In genomic region chr4:127368379-127368973, GRCm38 (mm10) we compare ENCODE assay signal across 9 mouse cellular contexts. TPM values are rescaled to one million over a fixed set of nuclear protein-coding genes. Genes with fewer than 3 reads are reported as not detected.
A peak's percentile ranks its signal among the peaks of the same experiment; 100 is the strongest.
DNase-seq lines count a peak whose midpoint lies in the region; ATAC-seq and TF ChIP-seq lines count a peak whose summit lies in the region.
"Had no signal": no experiment of that assay in that cellular context is flagged by ENCODE, and none has a peak within 500 bp of the region (broad histone marks: within the 10 kb centered on the region; RNA-seq: fewer than 3 reads in every experiment).

No protein-coding gene starts in this region.

- H3K9ac ChIP-seq in embryonic facial prominence, embryonic 15.5 days, result no peak overlapping the region
- no peak overlapping the region for H3K9ac ChIP-seq in hindbrain, embryonic 11.5 days (ENCODE audit: low read depth, low read length)
- no peak overlapping the region for H3K9ac ChIP-seq in midbrain, embryonic 11.5 days (ENCODE audit: low read length)
- H3K9ac ChIP-seq: limb, embryonic 15.5 days had no signal

- DNase-seq in gastrocnemius, adult 2 months, result peak; percentile 67
- no peak for DNase-seq in gastrocnemius, postnatal 25 days
- peak; percentile 45 to 49 for DNase-seq in adrenal gland, postnatal 4 days (ENCODE audit: low spot score in 2 of 2)
- peak; percentile 87 for DNase-seq in hindbrain, embryonic 11.5 days (ENCODE audit: low spot score)
- peak; percentile 38 to 81 for DNase-seq in left cerebral cortex, postnatal 14 days (ENCODE audit: low spot score in 2 of 2)
- DNase-seq in midbrain, embryonic 11.5 days (ENCODE audit: low spot score, missing footprints), result peak; percentile 99
- peak; percentile 18 to 61 for DNase-seq in spleen, postnatal 10 days (ENCODE audit: low spot score in 2 of 2)

- no peak overlapping the region for H3K4me2 ChIP-seq in embryonic facial prominence, embryonic 15.5 days (replicated peaks)
- H3K4me2 ChIP-seq in hindbrain, embryonic 11.5 days (replicated peaks; ENCODE audit: low read depth, low read length), result no peak overlapping the region
- no peak overlapping the region for H3K4me2 ChIP-seq in midbrain, embryonic 11.5 days
- H3K4me2 ChIP-seq: limb, embryonic 15.5 days had no signal

- no peaks in the 10 kb centered on the region for H3K9me3 ChIP-seq in embryonic facial prominence, embryonic 15.5 days (replicated peaks)
- no peaks in the 10 kb centered on the region for H3K9me3 ChIP-seq in hindbrain, embryonic 11.5 days (ENCODE audit: control insufficient read depth, low read length)
- H3K9me3 ChIP-seq in midbrain, embryonic 11.5 days (ENCODE audit: control insufficient read depth, low read length), result no peaks in the 10 kb centered on the region
- H3K9me3 ChIP-seq: limb, embryonic 15.5 days had no signal

- H3K4me1 ChIP-seq in embryonic facial prominence, embryonic 15.5 days, result 0 out of 2 replicates have a peak, but pooled peaks cover 7% of the 10 kb centered on the region
- no peaks in the 10 kb centered on the region; the same call in 1 of the 2 replicates for H3K4me1 ChIP-seq in hindbrain, embryonic 11.5 days (replicated peaks; ENCODE audit: control insufficient read depth, insufficient read depth, low read length)
- H3K4me1 ChIP-seq in midbrain, embryonic 11.5 days (ENCODE audit: control insufficient read depth, insufficient read depth, low read length), result no peaks in the 10 kb centered on the region

- H3K27me3 ChIP-seq in embryonic facial prominence, embryonic 15.5 days, result peaks cover 8% of the 10 kb centered on the region; the same call in 1 of the 2 replicates
- H3K27me3 ChIP-seq in hindbrain, embryonic 11.5 days (ENCODE audit: control insufficient read depth, insufficient read depth, low read length), result no peaks in the 10 kb centered on the region; the same call in 1 of the 2 replicates
- H3K27me3 ChIP-seq in midbrain, embryonic 11.5 days (ENCODE audit: control insufficient read depth, insufficient read depth, low read length), result no peaks in the 10 kb centered on the region

- WGBS in embryonic facial prominence, embryonic 15.5 days, result 25% methylated on average over 13 of the region's 13 CpGs
- 37% methylated on average over 13 of the region's 13 CpGs for WGBS in hindbrain, embryonic 11.5 days
- WGBS in midbrain, embryonic 11.5 days, result 37% methylated on average over 13 of the region's 13 CpGs

- H3K36me3 ChIP-seq in embryonic facial prominence, embryonic 15.5 days, result no peaks in the 10 kb centered on the region
- H3K36me3 ChIP-seq in hindbrain, embryonic 11.5 days (ENCODE audit: control insufficient read depth, insufficient read depth, low read length), result no peaks in the 10 kb centered on the region
- H3K36me3 ChIP-seq in midbrain, embryonic 11.5 days (ENCODE audit: control insufficient read depth, insufficient read depth, low read length), result no peaks in the 10 kb centered on the region
- H3K36me3 ChIP-seq: limb, embryonic 15.5 days had no signal

- intact Hi-C loops in gastrocnemius, adult 2 months (cut with DNase I), result loop anchor here (5.0 kb wide), 1 partner anchor 244 kb away; no protein-coding TSS in a partner anchor
- intact Hi-C loops in left cerebral cortex, postnatal 14 days (cut with DNase I), result no loop called here

- no peak overlapping the region for H3K27ac ChIP-seq in gastrocnemius, adult 2 months
- H3K27ac ChIP-seq in embryonic facial prominence, embryonic 15.5 days (replicated peaks), result no peak overlapping the region
- H3K27ac ChIP-seq in hindbrain, embryonic 11.5 days (ENCODE audit: low read depth, low read length), result no peak overlapping the region
- no peak overlapping the region for H3K27ac ChIP-seq in midbrain, embryonic 11.5 days (ENCODE audit: low read depth, low read length)
- H3K27ac ChIP-seq: limb, embryonic 15.5 days had no signal

- 0 out of 2 replicates have a peak, but pooled peaks have one; percentile 9 for ATAC-seq in embryonic facial prominence, embryonic 15.5 days (ENCODE audit: insufficient number of reproducible peaks, low FRiP score, low TSS enrichment, low read depth)
- ATAC-seq in hindbrain, embryonic 11.5 days (ENCODE audit: low FRiP score), result peak; percentile 20; the same call in 1 of the 2 replicates
- no peak; the same call in 1 of the 2 replicates for ATAC-seq in midbrain, embryonic 11.5 days (ENCODE audit: low FRiP score)

- H3K4me3 ChIP-seq in gastrocnemius, adult 2 months, result no peak overlapping the region
- no peak overlapping the region for H3K4me3 ChIP-seq in embryonic facial prominence, embryonic 15.5 days (replicated peaks)
- H3K4me3 ChIP-seq in hindbrain, embryonic 11.5 days (ENCODE audit: low read depth, low read length), result no peak overlapping the region
- H3K4me3 ChIP-seq in midbrain, embryonic 11.5 days (ENCODE audit: low read depth, low read length), result no peak overlapping the region
- H3K4me3 ChIP-seq: limb, embryonic 15.5 days had no signal

- TF ChIP-seq CTCF in gastrocnemius, adult 2 months (IDR thresholded peaks at IDR 0.05), result peak; percentile 83

RNA-seq across cellular contexts. Expression of gene Gjb5, which starts 10.5 kb away (rescaled TPM):
- not detected for total RNA-seq in gastrocnemius, adult 2 months (2021)
- total RNA-seq in gastrocnemius, postnatal 25 days (2021), result under 1 TPM in 1 of 2 experiments, not detected in 1; 0.16 TPM
- 1 to 10 TPM in 1 of 2 experiments, under 1 TPM in 1; 0.65 to 1.1 TPM for total RNA-seq in adrenal gland, postnatal 4 days (2021)
- polyA plus RNA-seq in embryonic facial prominence, embryonic 15.5 days (2015; fragmentation: Nextera tagmentation; extraction: Ambion mirVana), result 2.3 and 3.4 TPM in 2 replicates
- 0.66 and 0.92 TPM in 2 replicates for polyA plus RNA-seq in hindbrain, embryonic 11.5 days (2014; fragmentation: Nextera tagmentation; extraction: Ambion mirVana)
- not detected for total RNA-seq in left cerebral cortex, postnatal 14 days (2021)
- 0.42 and 0.46 TPM in 2 replicates for polyA plus RNA-seq in midbrain, embryonic 11.5 days (2014; fragmentation: Nextera tagmentation; extraction: Ambion mirVana)

RNA-seq across cellular contexts. Expression of gene Gjb4, which starts 14.6 kb away (rescaled TPM):
- not detected for total RNA-seq in gastrocnemius, adult 2 months (2021)
- total RNA-seq in gastrocnemius, postnatal 25 days (2021), result not detected
- not detected for total RNA-seq in adrenal gland, postnatal 4 days (2021)
- polyA plus RNA-seq in embryonic facial prominence, embryonic 15.5 days (2015; fragmentation: Nextera tagmentation; extraction: Ambion mirVana), result 4.4 and 5.3 TPM in 2 replicates
- 0.24 and 0.39 TPM in 2 replicates for polyA plus RNA-seq in hindbrain, embryonic 11.5 days (2014; fragmentation: Nextera tagmentation; extraction: Ambion mirVana)
- total RNA-seq in left cerebral cortex, postnatal 14 days (2021), result not detected
- polyA plus RNA-seq in midbrain, embryonic 11.5 days (2014; fragmentation: Nextera tagmentation; extraction: Ambion mirVana), result 0.10 TPM in 1 of 2 replicates, not detected in the other

RNA-seq across cellular contexts. Expression of gene Gjb3, which starts 37.8 kb away (rescaled TPM):
- not detected for total RNA-seq in gastrocnemius, adult 2 months (2021)
- total RNA-seq in gastrocnemius, postnatal 25 days (2021), result not detected
- under 1 TPM; 0.20 to 0.62 TPM for total RNA-seq in adrenal gland, postnatal 4 days (2021)
- 14.3 and 16.0 TPM in 2 replicates for polyA plus RNA-seq in embryonic facial prominence, embryonic 15.5 days (2015; fragmentation: Nextera tagmentation; extraction: Ambion mirVana)
- polyA plus RNA-seq in hindbrain, embryonic 11.5 days (2014; fragmentation: Nextera tagmentation; extraction: Ambion mirVana), result 0.77 and 1.7 TPM in 2 replicates
- under 1 TPM; 0.22 to 0.30 TPM for total RNA-seq in left cerebral cortex, postnatal 14 days (2021)
- 0.65 and 0.75 TPM in 2 replicates for polyA plus RNA-seq in midbrain, embryonic 11.5 days (2014; fragmentation: Nextera tagmentation; extraction: Ambion mirVana)

RNA-seq across cellular contexts. Expression of gene Gja4, which starts 54.6 kb away (rescaled TPM):
- total RNA-seq in gastrocnemius, adult 2 months (2021), result 1 to 10 TPM; 3.4 to 5.2 TPM
- total RNA-seq in gastrocnemius, postnatal 25 days (2021), result 1 to 10 TPM; 4.1 to 6.7 TPM
- 10 to 100 TPM; 12.0 to 13.9 TPM for total RNA-seq in adrenal gland, postnatal 4 days (2021)
- 17.7 and 17.8 TPM in 2 replicates for polyA plus RNA-seq in embryonic facial prominence, embryonic 15.5 days (2015; fragmentation: Nextera tagmentation; extraction: Ambion mirVana)
- 13.5 and 14.0 TPM in 2 replicates for polyA plus RNA-seq in hindbrain, embryonic 11.5 days (2014; fragmentation: Nextera tagmentation; extraction: Ambion mirVana)
- 1 to 10 TPM; 7.8 TPM for total RNA-seq in left cerebral cortex, postnatal 14 days (2021)
- 18.3 and 20.1 TPM in 2 replicates for polyA plus RNA-seq in midbrain, embryonic 11.5 days (2014; fragmentation: Nextera tagmentation; extraction: Ambion mirVana)
